Mouse (Mus musculus): Measurements from ENCODE around the gene Abcb8.

Abcb8 gene

GRCm38 (mm10) chr5:24455076-24455475 lies 61.6 kb downstream of the Abcb8 start:
- no peak for DNase-seq (ENCODE audit: low spot score in 2 of 2)

GRCm38 (mm10) chr5:24455613-24456012 lies 62.1 kb downstream of the Abcb8 start:
- DNase-seq (ENCODE audit: low spot score in 2 of 2): no peak

All from cerebellum, postnatal 4 days (tissue).